Mouse (Mus musculus) urinary bladder, postnatal 25 days (tissue): ENCODE results near the gene Gstm3.

Experiments
- DNase-seq: peaks from one replicate; pipeline ENCODE4 v3.0.0; 2022; ENCODE audit warnings: low spot score

Gene Gstm3

GRCm38 (mm10) chr3:107928691-107929090, 40.4 kb downstream of the Gstm3 start:
- no peak for DNase-seq

- DNase-seq, result no peak
These were observed 41.2 kb downstream of the Gstm3 start for GRCm38 (mm10) chr3:107927841-107928240.

DNA sequence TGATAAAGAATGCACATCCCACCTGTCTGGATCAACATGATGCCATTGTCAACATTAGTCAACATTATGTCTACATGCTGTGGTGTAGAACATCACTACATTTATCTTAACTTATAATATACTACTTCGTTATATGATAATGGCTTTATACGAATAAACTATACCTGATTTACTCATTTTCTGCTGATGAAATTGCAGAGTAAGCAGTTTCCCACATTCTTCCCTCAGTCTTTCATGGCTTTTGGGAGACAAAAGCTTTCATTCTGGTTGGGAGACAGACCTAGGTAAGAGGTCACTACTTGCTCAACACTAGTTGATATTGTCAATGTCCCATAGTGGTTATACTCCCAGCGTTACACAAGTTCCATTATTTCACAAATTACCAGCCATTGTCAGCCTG, 43.7 kb downstream of the Gstm3 start:
- DNase-seq, result no peak

- DNase-seq, result no peak
These were observed 48.7 kb downstream of the Gstm3 start for GRCm38 (mm10) chr3:107920348-107920747.

DNA sequence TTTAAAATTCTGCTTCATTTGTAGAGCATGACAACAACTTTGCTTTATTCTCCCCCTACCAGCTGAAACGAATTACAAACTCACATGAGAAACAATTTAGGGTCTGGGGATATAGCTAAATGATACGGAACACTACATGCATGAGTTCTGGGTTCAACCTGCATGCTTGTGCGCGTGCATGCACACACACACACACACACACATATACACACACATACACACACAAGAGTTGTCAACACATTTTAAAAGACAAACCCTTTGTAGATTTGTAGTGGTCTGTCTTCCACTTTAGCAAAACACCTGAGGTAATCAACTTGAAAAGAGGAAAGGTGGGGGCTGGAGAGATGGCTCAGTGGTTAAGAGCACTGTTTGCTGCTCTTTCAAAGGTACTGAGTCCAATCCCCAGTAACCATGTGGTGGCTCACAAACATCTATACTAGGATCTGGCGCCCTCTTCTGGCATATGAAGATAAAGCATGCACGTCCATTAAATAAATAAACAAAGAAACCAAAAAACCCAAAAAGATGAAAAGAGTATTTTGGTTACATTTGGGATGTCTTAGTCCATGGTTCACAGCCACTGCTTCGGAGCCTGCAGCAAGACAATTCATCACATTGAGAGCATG, 51.2 kb downstream of the Gstm3 start:
- peak; percentile 58 for DNase-seq

DNA sequence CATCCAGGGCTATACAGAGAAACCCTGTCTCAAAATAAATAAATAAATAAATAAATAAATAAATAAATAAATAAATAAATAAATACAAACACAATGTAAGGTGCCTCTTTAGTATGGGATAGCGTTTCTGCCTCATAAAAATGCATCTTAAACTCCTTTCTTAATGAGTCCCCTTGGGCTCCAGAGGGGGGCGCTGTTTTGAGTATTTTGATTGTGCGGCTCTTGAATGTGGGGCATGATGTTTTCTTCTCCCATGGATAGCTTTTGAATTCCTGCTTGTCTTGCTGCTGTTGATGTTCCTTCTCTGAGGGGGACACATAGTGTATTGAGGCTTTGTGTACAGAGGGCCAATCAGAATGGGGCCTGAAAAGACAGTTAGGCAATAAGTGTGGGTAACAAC, 52.0 kb downstream of the Gstm3 start:
- DNase-seq, result no peak

- no peak for DNase-seq
These were observed 52.4 kb downstream of the Gstm3 start for GRCm38 (mm10) chr3:107916674-107917073.
